Mouse (Mus musculus) kidney, adult 2 months (tissue): ENCODE measurements around the gene Sox6.

Experiments used
- CTCF ChIP-seq: fragments of 200-500 bp; conservative IDR thresholded peaks from 2 replicates; pipeline ENCODE4 v1.5.1; 2011; ENCODE audit warnings: low read depth, mild to moderate bottlenecking, control low read depth, low read length, moderate library complexity, mixed read lengths; ENCODE audit not compliant: insufficient read depth, insufficient read length
- POLR2A ChIP-seq: fragments of 200-500 bp; IDR thresholded peaks from one replicate; pipeline ENCODE4 v1.6.1; 2011; ENCODE audit warnings: low read depth, low read length, control low read depth

- no peak for TF ChIP-seq POLR2A
- TF ChIP-seq CTCF, result no peak
Observed at GRCm38 (mm10) chr7:115985716-115986115, 52.9 kb downstream of the Sox6 start.
